Mouse (Mus musculus): ENCODE measurements around the gene Magi1.

GRCm38 (mm10) chr6:93844576-93844975 is 439.1 kb downstream of the Magi1 start:
- TF ChIP-seq POLR2A (IDR thresholded peaks at IDR 0.05; ENCODE audit: insufficient read length, low read depth): no peak
- TF ChIP-seq MYOD1 (IDR thresholded peaks at IDR 0.05; ENCODE audit: control insufficient read depth in 1 of 3, insufficient read length in 2 of 3, low read depth in 2 of 3): no peak
- TF ChIP-seq MAX (IDR thresholded peaks at IDR 0.05; ENCODE audit: low read depth): no peak
- no peak for TF ChIP-seq POLR2AphosphoS2 (IDR thresholded peaks at IDR 0.05; ENCODE audit: insufficient read length, low read depth)
- TF ChIP-seq TCF12 (IDR thresholded peaks at IDR 0.05; ENCODE audit: insufficient read depth, poor library complexity, severe bottlenecking): no peak
- no peak for TF ChIP-seq REST (IDR thresholded peaks at IDR 0.05; ENCODE audit: insufficient read depth, insufficient read length)
- no peak for TF ChIP-seq MYOG (IDR thresholded peaks at IDR 0.05; ENCODE audit: control insufficient read depth in 1 of 3, insufficient read depth in 1 of 3, insufficient read length in 2 of 3, low read depth in 2 of 3)
- TF ChIP-seq USF1 (IDR thresholded peaks at IDR 0.05; ENCODE audit: low read depth): no peak
- TF ChIP-seq E2F4 (IDR thresholded peaks at IDR 0.05; ENCODE audit: insufficient read depth): no peak

Data from myocyte (in vitro differentiated cells).